8 mouse cellular contexts compared by ENCODE assay signal in the genomic region with DNA sequence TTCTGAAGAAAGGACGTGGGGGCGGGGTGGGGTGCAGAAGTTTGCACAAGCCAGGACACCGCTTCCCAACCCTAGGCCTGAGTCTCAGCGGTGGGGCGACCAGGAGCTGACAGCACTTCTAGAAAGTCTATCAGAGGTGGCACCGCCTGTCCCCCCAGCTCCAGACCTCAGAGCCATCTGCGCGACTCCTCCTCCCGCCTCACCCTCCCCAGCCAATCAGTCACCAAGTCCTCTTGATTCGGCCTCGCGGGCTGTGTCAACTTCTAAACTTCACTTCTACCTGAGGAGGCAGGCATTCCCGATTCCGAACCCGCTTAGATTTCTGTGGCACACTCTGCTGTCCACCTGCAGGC. TPM values are rescaled to one million over a fixed set of nuclear protein-coding genes. Genes with fewer than 3 reads are reported as not detected.
DNase-seq lines count a peak whose midpoint lies in the region; ATAC-seq and TF ChIP-seq lines count a peak whose summit lies in the region.

No protein-coding gene starts in this region.

- peak overlapping the region; percentile 71 for H3K4me3 ChIP-seq in gastrocnemius, adult 2 months
- H3K4me3 ChIP-seq in hindbrain, embryonic 15.5 days = peak overlapping the region; percentile 78
- peak overlapping the region; percentile 90 for H3K4me3 ChIP-seq in liver, embryonic 12.5 days
- peak overlapping the region; percentile 49 for H3K4me3 ChIP-seq in myocyte
- H3K4me3 ChIP-seq in thymus, adult 2 months (ENCODE audit: control insufficient read depth, insufficient read depth, low read length) = peak overlapping the region; percentile 72

- no peaks in the 10 kb centered on the region for H3K9me3 ChIP-seq in hindbrain, embryonic 15.5 days
- no peaks in the 10 kb centered on the region for H3K9me3 ChIP-seq in liver, embryonic 12.5 days (replicated peaks)

- 0% methylated on average over 15 of the region's 15 CpGs for WGBS in hindbrain, embryonic 15.5 days
- 2% methylated on average over 15 of the region's 15 CpGs for WGBS in liver, embryonic 12.5 days (ENCODE audit: insufficient replicate concordance)
- under 1% methylated on average over 15 of the region's 15 CpGs for WGBS in thymus, adult 2 months

- peak overlapping the region; percentile 62 for H3ac ChIP-seq in myocyte (ENCODE audit: control insufficient read depth, insufficient read length)

- peak overlapping the region; percentile 86 for H3K27ac ChIP-seq in gastrocnemius, adult 2 months
- peak overlapping the region; percentile 95 for H3K27ac ChIP-seq in hindbrain, embryonic 15.5 days (replicated peaks)
- peak overlapping the region; percentile 93 for H3K27ac ChIP-seq in liver, embryonic 12.5 days
- H3K27ac ChIP-seq in thymus, adult 2 months (ENCODE audit: control insufficient read depth, insufficient read depth, low read length) = no peak overlapping the region; the same call in 1 of the 2 replicates

- TF ChIP-seq CTCF in gastrocnemius, adult 2 months (IDR thresholded peaks at IDR 0.05) = no peak
- no peak for TF ChIP-seq CTCF in thymus, adult 2 months (IDR thresholded peaks at IDR 0.05; ENCODE audit: borderline replicate concordance, control insufficient read depth, extremely low read depth, insufficient read depth, low read length, poor library complexity)

- H3K4me2 ChIP-seq in hindbrain, embryonic 15.5 days = peak overlapping the region; percentile 90
- H3K4me2 ChIP-seq in liver, embryonic 12.5 days = peak overlapping the region; percentile 97
- peak overlapping the region; percentile 48 for H3K4me2 ChIP-seq in myocyte (ENCODE audit: low read depth)

- no peaks in the 10 kb centered on the region for H3K36me3 ChIP-seq in hindbrain, embryonic 15.5 days
- H3K36me3 ChIP-seq in liver, embryonic 12.5 days = no peaks in the 10 kb centered on the region
- H3K36me3 ChIP-seq in myocyte (ENCODE audit: control insufficient read depth, insufficient read depth) = no peaks in the 10 kb centered on the region
- H3K36me3 ChIP-seq in thymus, adult 2 months (ENCODE audit: control insufficient read depth, insufficient read depth, low read length) = no peaks in the 10 kb centered on the region

- peak; percentile 61 to 68 for DNase-seq in right cerebral cortex, postnatal 10 days (ENCODE audit: low spot score in 2 of 2)
- DNase-seq in right cerebral cortex, postnatal 36 days (ENCODE audit: low spot score in 2 of 2) = no peak
- DNase-seq in cerebellum, adult 9-10 months = peak; percentile 62
- DNase-seq in gastrocnemius, adult 2 months = peak; percentile 77
- DNase-seq in thymus, adult 2 months = peak; percentile 43

- H3K27me3 ChIP-seq in hindbrain, embryonic 15.5 days = no peaks in the 10 kb centered on the region
- no peaks in the 10 kb centered on the region for H3K27me3 ChIP-seq in liver, embryonic 12.5 days (replicated peaks)
- no peaks in the 10 kb centered on the region for H3K27me3 ChIP-seq in myocyte (ENCODE audit: control insufficient read depth, insufficient read depth, insufficient read length)
- no peaks in the 10 kb centered on the region for H3K27me3 ChIP-seq in thymus, adult 2 months (ENCODE audit: control insufficient read depth, insufficient read depth, low read length)

- peaks cover 14% of the 10 kb centered on the region for H3K79me2 ChIP-seq in myocyte (ENCODE audit: control insufficient read depth, insufficient read depth)

- peak; percentile 46 for TF ChIP-seq POLR2A in myocyte (IDR thresholded peaks at IDR 0.05; ENCODE audit: insufficient read length, low read depth)
- no peak; the same call in 1 of the 2 replicates for TF ChIP-seq POLR2A in thymus, adult 2 months (IDR thresholded peaks at IDR 0.05; ENCODE audit: control insufficient read depth, extremely low read depth, insufficient read depth, low read length, poor library complexity)

- ATAC-seq in hindbrain, embryonic 15.5 days (ENCODE audit: low FRiP score, low read depth) = peak; percentile 44; the same call in 1 of the 2 replicates
- peak; percentile 80 for ATAC-seq in liver, embryonic 12.5 days

- intact Hi-C loops in gastrocnemius, adult 2 months (cut with DNase I) = no loop called here

- peak overlapping the region; percentile 91 for H3K9ac ChIP-seq in hindbrain, embryonic 15.5 days
- peak overlapping the region; percentile 94 for H3K9ac ChIP-seq in liver, embryonic 12.5 days

- H3K4me1 ChIP-seq in hindbrain, embryonic 15.5 days (replicated peaks) = peaks cover 43% of the 10 kb centered on the region
- peaks cover 65% of the 10 kb centered on the region for H3K4me1 ChIP-seq in liver, embryonic 12.5 days
- H3K4me1 ChIP-seq in thymus, adult 2 months (replicated peaks; ENCODE audit: control insufficient read depth, insufficient read depth, low read length) = peaks cover 43% of the 10 kb centered on the region

TF ChIP-seq in myocyte, 11 proteins besides CTCF, POLR2A, EP300 and RAD21:
- TF ChIP-seq MYOG (IDR thresholded peaks at IDR 0.05; ENCODE audit: control insufficient read depth in 1 of 3, insufficient read depth in 1 of 3, insufficient read length in 2 of 3, low read depth in 2 of 3) (peak in 1 of 3 experiments; percentile 12), MYOD1 (IDR thresholded peaks at IDR 0.05; ENCODE audit: control insufficient read depth in 1 of 3, insufficient read length in 2 of 3, low read depth in 2 of 3) (no peak), POLR2AphosphoS2 (IDR thresholded peaks at IDR 0.05; ENCODE audit: insufficient read length, low read depth) (peak; percentile 65)

RNA-seq across cellular contexts. Expression of gene Zfp362, which starts 1.0 kb away (rescaled TPM):
- 10 to 100 TPM in 1 of 2 experiments, 1 to 10 TPM in 1; 10.0 to 10.5 TPM for total RNA-seq in gastrocnemius, adult 2 months (2021)
- polyA plus RNA-seq in hindbrain, embryonic 15.5 days (2015; fragmentation: Nextera tagmentation; extraction: Ambion mirVana) = 33.6 and 36.7 TPM in 2 replicates
- polyA plus RNA-seq in liver, embryonic 12.5 days (2016; fragmentation: Nextera tagmentation; extraction: Ambion mirVana) = 12.1 and 12.6 TPM in 2 replicates
- polyA plus RNA-seq in myocyte (2012; fragmentation: generic; extraction: Trizol) = 12.0 TPM
- 105 and 145 TPM in 2 replicates for polyA plus RNA-seq in thymus, adult 2 months (2012; rRNA removed)

RNA-seq across cellular contexts. Expression of gene A3galt2, which starts 51.6 kb away (rescaled TPM):
- total RNA-seq in gastrocnemius, adult 2 months (2021) = under 1 TPM; 0.10 to 0.14 TPM
- polyA plus RNA-seq in hindbrain, embryonic 15.5 days (2015; fragmentation: Nextera tagmentation; extraction: Ambion mirVana) = 0.18 and 0.24 TPM in 2 replicates
- polyA plus RNA-seq in liver, embryonic 12.5 days (2016; fragmentation: Nextera tagmentation; extraction: Ambion mirVana) = 0.04 and 0.06 TPM in 2 replicates
- 0.13 TPM for polyA plus RNA-seq in myocyte (2012; fragmentation: generic; extraction: Trizol)
- polyA plus RNA-seq in thymus, adult 2 months (2012; rRNA removed) = 1.3 and 1.6 TPM in 2 replicates

Comparison
In these comparisons a context has a peak if more than half of its experiments do, and no peak if none do; other contexts are left out.
1. DNase-seq: peak in right cerebral cortex, postnatal 10 days (2 of 2), cerebellum, adult 9-10 months (single experiment), gastrocnemius, adult 2 months (single experiment) and thymus, adult 2 months (single experiment); none in right cerebral cortex, postnatal 36 days (0 of 2).
2. Peak in every context shown above with its lines, with median percentiles within 50 percentile points of each other: H3K4me3 ChIP-seq and H3K4me2 ChIP-seq.